Mouse (Mus musculus): Measurements from ENCODE around the gene Rpusd3. TPM values are rescaled to one million over a fixed set of nuclear protein-coding genes. Genes with fewer than 3 reads are reported as not detected.

The Rpusd3 gene
- total RNA-seq (2023), result 1 to 10 TPM; 1.6 to 3.6 TPM

DNA sequence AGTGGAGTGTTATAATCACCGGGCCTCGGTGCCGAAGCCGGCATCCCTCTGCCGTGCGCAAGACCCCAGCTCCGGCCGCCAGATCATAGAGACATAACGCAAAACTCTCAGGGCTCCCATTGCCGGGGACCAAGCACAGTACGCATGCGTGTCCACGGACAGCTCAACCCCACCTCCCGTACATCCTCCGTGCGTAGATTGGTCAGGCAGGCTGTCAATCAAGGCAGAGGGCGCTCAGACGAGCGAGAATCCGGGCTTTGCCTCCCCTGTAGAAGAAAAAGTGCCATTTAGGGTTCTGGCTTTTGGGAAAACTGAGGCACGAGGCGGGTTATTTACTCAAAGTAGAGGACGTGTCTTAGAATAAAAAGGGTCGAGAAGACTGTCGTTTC, at the start of gene Rpusd3:
Gene Rpusd3, minus strand, starts transcription at position 142 of the 389 bp plus-strand sequence.

DNA sequence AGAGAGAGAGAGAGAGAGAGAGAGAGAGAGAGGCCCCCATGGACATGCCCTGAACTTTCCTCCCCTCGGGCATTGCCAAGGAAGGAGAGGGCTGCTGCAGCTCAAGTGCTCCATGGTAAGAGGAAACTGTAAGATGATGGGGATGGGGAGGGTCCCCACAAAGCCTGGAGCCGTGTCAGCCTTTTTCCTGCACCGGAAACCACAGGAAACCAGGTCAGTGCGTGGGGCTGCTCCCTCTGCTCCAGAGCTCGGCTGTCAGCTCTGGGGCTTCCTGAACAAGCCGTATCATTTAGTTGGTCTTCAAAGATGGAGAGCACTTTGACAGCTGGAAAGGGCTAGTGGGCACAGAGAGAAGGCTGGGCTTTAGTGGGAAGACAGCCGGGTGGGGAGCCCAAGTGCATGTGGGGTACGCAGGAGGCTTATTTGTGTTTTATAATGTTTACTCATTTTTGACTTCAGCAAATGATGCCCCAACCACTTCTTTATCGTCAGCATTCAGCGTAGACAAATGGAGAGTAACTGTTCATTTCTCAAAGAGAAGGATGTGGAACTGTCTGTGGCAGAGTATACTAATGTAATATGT, 38.9 kb upstream of the Rpusd3 start, which contains the start of gene Il17re:
Gene Il17re, plus strand, starts transcription at position 533 of the 583 bp plus-strand sequence.

DNA sequence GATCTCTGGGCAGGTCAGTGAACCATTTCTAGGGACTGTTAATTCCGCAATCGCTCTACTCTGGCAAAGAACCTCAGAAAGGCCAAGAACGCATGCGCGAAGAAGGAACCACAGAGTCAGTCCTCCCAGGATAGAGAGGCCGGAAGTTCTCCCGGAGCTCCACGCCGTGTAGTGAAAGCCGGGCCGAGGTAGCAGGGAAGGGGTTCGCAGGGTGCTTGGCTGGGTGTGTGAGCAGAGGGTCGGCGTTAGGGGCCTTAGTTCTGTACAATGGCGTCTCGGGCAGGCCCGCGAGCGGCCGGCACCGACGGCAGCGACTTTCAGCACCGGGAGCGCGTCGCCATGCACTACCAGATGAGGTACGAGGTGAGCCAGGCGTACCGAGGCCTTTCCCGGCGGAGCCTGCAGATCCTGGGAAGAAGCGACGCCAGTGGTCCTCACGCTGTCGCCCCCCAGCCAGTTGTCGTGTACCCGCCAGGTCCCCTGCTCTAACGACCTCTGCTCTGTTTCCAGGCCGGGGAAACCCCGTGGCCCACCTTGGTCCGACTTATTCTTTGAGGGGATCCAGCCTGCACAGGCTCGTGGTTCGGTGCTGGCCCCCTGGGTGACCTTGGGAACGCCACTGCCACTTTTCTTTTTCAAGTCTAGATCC, 23.4 kb upstream of the Rpusd3 start, which contains the start of gene Jagn1:
Gene Jagn1, plus strand, starts transcription at position 128 of the 649 bp plus-strand sequence.

GRCm38 (mm10) chr6:113435664-113436205, 16.6 kb upstream of the Rpusd3 start, which contains the start of gene Cidec:
TSS of gene Cidec (minus strand) at chr6:113435760.

GRCm38 (mm10) chr6:113388960-113389359, 30.2 kb downstream of the Rpusd3 start, which contains the start of gene Ttll3:
TSS of gene Ttll3 (plus strand) at chr6:113389260.

GRCm38 (mm10) chr6:113377496-113378385, 41.4 kb downstream of the Rpusd3 start, which contains the start of the genes Tada3 and Arpc4:
TSS of gene Tada3 (minus strand) at chr6:113377883.
TSS of gene Arpc4 (plus strand) at chr6:113378115.

Other genes with a start within 250 kb of the Rpusd3 start
- gene Lhfpl4, start 224.0 kb downstream of the Rpusd3 start, total RNA-seq (2023), result under 1 TPM; 0.39 to 0.42 TPM
- 10 to 100 TPM; 42.1 to 48.3 TPM for gene Mtmr14, start 181.5 kb downstream of the Rpusd3 start, total RNA-seq (2023)
- 1 to 10 TPM in 1 of 2 experiments, under 1 TPM in 1; 0.79 to 2.4 TPM for gene Cpne9, start 137.0 kb downstream of the Rpusd3 start, total RNA-seq (2023)
- gene Brpf1, start 112.2 kb downstream of the Rpusd3 start, total RNA-seq (2023), result 10 to 100 TPM; 82.6 to 87.5 TPM
- gene Ogg1, start 92.4 kb downstream of the Rpusd3 start, total RNA-seq (2023), result 10 to 100 TPM in 1 of 2 experiments, 1 to 10 TPM in 1; 9.6 to 11.3 TPM
- 10 to 100 TPM; 28.1 to 30.0 TPM for gene Camk1, start 75.4 kb downstream of the Rpusd3 start, total RNA-seq (2023)
- 10 to 100 TPM; 24.7 to 26.8 TPM for gene Tada3, start 41.5 kb downstream of the Rpusd3 start, total RNA-seq (2023)
- gene Arpc4, start 41.2 kb downstream of the Rpusd3 start, total RNA-seq (2023), result 100 to 1,000 TPM; 463 to 492 TPM
- gene Ttll3, start 30.1 kb downstream of the Rpusd3 start, total RNA-seq (2023), result 10 to 100 TPM; 35.3 to 42.1 TPM
- gene Cidec, start 16.4 kb upstream of the Rpusd3 start, total RNA-seq (2023), result not detected
- 10 to 100 TPM; 11.7 to 12.2 TPM for gene Jagn1, start 23.2 kb upstream of the Rpusd3 start, total RNA-seq (2023)
- not detected for gene Il17re, start 39.1 kb upstream of the Rpusd3 start, total RNA-seq (2023)
- not detected for gene Il17rc, start 52.1 kb upstream of the Rpusd3 start, total RNA-seq (2023)
- gene Creld1, start 64.0 kb upstream of the Rpusd3 start, total RNA-seq (2023), result 1 to 10 TPM; 2.2 to 2.3 TPM
- gene Prrt3, start 82.6 kb upstream of the Rpusd3 start, total RNA-seq (2023), result not detected
- 10 to 100 TPM; 41.9 to 44.7 TPM for gene Emc3, start 112.3 kb upstream of the Rpusd3 start, total RNA-seq (2023)
- gene Fancd2, start 112.3 kb upstream of the Rpusd3 start, total RNA-seq (2023), result 10 to 100 TPM; 15.0 to 22.8 TPM
- gene Fancd2os, start 181.4 kb upstream of the Rpusd3 start, total RNA-seq (2023), result not detected
- 100 to 1,000 TPM; 121 to 127 TPM for gene Brk1, start 185.4 kb upstream of the Rpusd3 start, total RNA-seq (2023)
- gene Vhl, start 204.6 kb upstream of the Rpusd3 start, total RNA-seq (2023), result 10 to 100 TPM; 20.1 to 20.6 TPM
- gene Irak2, start 219.1 kb upstream of the Rpusd3 start, total RNA-seq (2023), result 10 to 100 TPM; 81.4 to 91.1 TPM

Measured in neutrophil, adult 83 days (primary cell).